ENCODE assay signal across 19 mouse cellular contexts in the genomic region with DNA sequence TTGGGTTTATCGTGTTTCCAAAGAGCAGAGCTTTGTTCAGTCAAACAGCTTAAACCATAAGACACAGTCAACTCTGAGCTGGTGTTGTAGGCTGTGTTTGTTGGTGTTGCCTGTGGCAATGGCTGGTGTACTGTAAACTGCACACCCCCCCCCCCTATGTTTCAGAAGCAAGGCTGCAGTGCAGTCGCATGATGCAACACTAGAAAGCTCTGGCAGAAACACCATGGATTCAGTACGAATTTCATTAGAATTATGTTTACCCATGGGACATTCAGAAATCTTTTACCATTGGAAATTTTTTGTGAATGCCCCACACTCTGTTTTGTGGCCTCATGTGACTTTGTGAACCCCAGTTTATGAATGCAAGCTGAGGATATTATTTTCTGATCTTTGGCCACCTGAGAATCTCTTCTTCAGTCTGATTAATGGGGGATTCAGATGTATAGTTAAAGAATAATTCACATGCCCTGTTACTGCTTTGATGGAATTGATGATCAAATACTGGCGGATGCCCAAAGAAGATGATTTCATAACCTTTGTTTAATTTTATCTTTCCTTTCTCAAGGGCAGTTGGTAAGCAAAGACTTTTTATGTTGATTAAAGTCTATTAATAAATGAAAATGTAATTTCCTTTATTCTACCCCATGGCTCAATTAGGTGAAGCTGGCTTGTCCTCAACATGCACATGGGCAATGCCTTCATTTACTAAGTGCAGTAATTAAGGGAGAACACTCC.
"Had no signal": no experiment of that assay in that cellular context is flagged by ENCODE, and none has a peak within 500 bp of the region (broad histone marks: within the 10 kb centered on the region; RNA-seq: fewer than 3 reads in every experiment).

No protein-coding gene starts in this region.

- H3K27me3 ChIP-seq: limb, embryonic 13.5 days; midbrain, embryonic 12.5 days; midbrain, embryonic 15.5 days; neural tube, embryonic 13.5 days had no signal

- DNase-seq: kidney, postnatal 25 days; layer of hippocampus, adult 9-11 months; liver, postnatal 0 days; lung, embryonic 14.5 days; thymus, adult 2 months; thymus, postnatal 14 days; thymus, postnatal 4 days had no signal

- H3K4me2 ChIP-seq: limb, embryonic 13.5 days; liver, embryonic 11.5 days; lung, embryonic 14.5 days; midbrain, embryonic 12.5 days; midbrain, embryonic 15.5 days; neural tube, embryonic 13.5 days had no signal

- ATAC-seq: liver, postnatal 0 days; lung, postnatal 0 days; midbrain, embryonic 15.5 days had no signal

- H3K4me1 ChIP-seq: limb, embryonic 10.5 days; limb, embryonic 13.5 days; midbrain, embryonic 12.5 days; midbrain, embryonic 15.5 days; neural tube, embryonic 13.5 days had no signal

- H3K9me3 ChIP-seq: limb, embryonic 10.5 days; limb, embryonic 13.5 days; midbrain, embryonic 12.5 days; midbrain, embryonic 15.5 days; neural tube, embryonic 13.5 days had no signal

- H3K36me3 ChIP-seq: limb, embryonic 10.5 days; limb, embryonic 13.5 days; midbrain, embryonic 12.5 days; midbrain, embryonic 15.5 days; neural tube, embryonic 13.5 days had no signal

- H3K4me3 ChIP-seq: layer of hippocampus, adult 2 months; limb, embryonic 10.5 days; limb, embryonic 13.5 days; midbrain, embryonic 12.5 days; midbrain, embryonic 15.5 days; neural tube, embryonic 13.5 days had no signal

- H3K9ac ChIP-seq: limb, embryonic 13.5 days; liver, embryonic 14.5 days; liver, postnatal 0 days; lung, embryonic 14.5 days; midbrain, embryonic 12.5 days; midbrain, embryonic 15.5 days; neural tube, embryonic 13.5 days had no signal

- H3K27ac ChIP-seq: kidney, postnatal 0 days; layer of hippocampus, adult 2 months; limb, embryonic 10.5 days; limb, embryonic 13.5 days; liver, embryonic 14.5 days; macrophage; midbrain, embryonic 12.5 days; midbrain, embryonic 15.5 days; neural tube, embryonic 13.5 days; stomach, postnatal 0 days had no signal
